Mouse (Mus musculus) kidney, adult 2 months (tissue): Measurements from ENCODE around the gene Gm37240.

Experiments
- CTCF ChIP-seq: fragments of 200-500 bp; conservative IDR thresholded peaks from 2 replicates; pipeline ENCODE4 v1.5.1; 2011; ENCODE audit warnings: low read depth, mild to moderate bottlenecking, control low read depth, low read length, moderate library complexity, mixed read lengths; ENCODE audit not compliant: insufficient read depth, insufficient read length
- POLR2A ChIP-seq: fragments of 200-500 bp; IDR thresholded peaks from one replicate; pipeline ENCODE4 v1.6.1; 2011; ENCODE audit warnings: low read depth, low read length, control low read depth

- TF ChIP-seq POLR2A (no peak), CTCF (no peak)
Observed at GRCm38 (mm10) chr3:85698496-85698895, 188.8 kb downstream of the Gm37240 start.
